Mouse (Mus musculus): Measurements from ENCODE around the gene Foxn3. TPM values are rescaled to one million over a fixed set of nuclear protein-coding genes. Genes with fewer than 3 reads are reported as not detected.

Gene Foxn3
- polyA plus RNA-seq, 1 experiment from 2014 or later: 85.9 TPM

DNA sequence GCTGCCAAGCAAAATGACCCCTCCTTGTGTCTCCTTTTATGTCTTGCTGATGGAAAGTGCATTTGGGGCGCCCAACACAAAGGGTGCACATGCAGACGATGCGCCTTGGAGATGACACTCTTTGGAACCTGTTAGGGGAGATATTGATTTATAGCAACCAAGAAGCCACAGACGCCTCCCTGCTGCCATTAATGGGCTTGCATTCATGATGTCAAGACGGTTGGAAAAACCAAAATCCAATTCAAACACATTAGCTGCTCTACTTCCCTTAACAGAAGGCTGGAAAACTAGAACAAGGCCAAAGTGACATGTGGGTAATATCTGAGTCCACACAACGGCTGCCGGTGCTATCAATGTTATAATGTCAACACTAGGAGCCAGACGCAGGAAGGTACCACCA is 314.8 kb downstream of the Foxn3 start:
- Histone ChIP-seq H3K9me3 (no peaks in the 10 kb centered on the region), H3K4me3 (no peak overlapping the region), H3K4me2 (no peak overlapping the region), H3K27ac (no peak overlapping the region), H3K36me3 (replicated peaks) (no peaks in the 10 kb centered on the region), H3K9ac (no peak overlapping the region), H3K27me3 (replicated peaks) (no peaks in the 10 kb centered on the region), H3K4me1 (peaks cover 5% of the 10 kb centered on the region)
- WGBS: 90% methylated on average over 8 of the region's 8 CpGs
- ATAC-seq (replicated peaks): no peak

DNA sequence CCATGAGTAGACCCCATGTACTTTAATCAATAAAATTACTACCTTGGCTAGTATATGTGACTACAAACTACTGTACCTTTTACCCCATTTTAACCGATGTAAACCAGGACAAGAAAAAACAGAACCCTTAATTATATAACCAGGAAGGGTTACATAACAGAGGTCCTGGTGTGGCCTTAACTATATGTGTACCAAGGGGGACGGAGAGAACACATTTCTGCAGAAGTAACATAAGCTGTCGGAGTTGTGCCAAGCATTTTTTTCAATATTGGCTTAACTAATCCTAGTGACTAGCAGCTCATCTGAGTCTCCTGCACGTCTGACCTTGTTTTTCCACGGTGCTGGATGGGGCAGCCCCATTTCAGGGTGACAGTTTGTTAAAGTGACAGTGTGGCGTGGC is 315.4 kb downstream of the Foxn3 start:
- no peaks in the 10 kb centered on the region for H3K9me3 ChIP-seq
- H3K4me2 ChIP-seq: no peak overlapping the region
- H3K27me3 ChIP-seq (replicated peaks): no peaks in the 10 kb centered on the region
- no peak for ATAC-seq (replicated peaks)
- 79% methylated on average over 6 of the region's 6 CpGs for WGBS
- no peaks in the 10 kb centered on the region for H3K36me3 ChIP-seq (replicated peaks)
- peaks cover 5% of the 10 kb centered on the region for H3K4me1 ChIP-seq
- H3K4me3 ChIP-seq: no peak overlapping the region
- H3K27ac ChIP-seq: no peak overlapping the region
- H3K9ac ChIP-seq: no peak overlapping the region

DNA sequence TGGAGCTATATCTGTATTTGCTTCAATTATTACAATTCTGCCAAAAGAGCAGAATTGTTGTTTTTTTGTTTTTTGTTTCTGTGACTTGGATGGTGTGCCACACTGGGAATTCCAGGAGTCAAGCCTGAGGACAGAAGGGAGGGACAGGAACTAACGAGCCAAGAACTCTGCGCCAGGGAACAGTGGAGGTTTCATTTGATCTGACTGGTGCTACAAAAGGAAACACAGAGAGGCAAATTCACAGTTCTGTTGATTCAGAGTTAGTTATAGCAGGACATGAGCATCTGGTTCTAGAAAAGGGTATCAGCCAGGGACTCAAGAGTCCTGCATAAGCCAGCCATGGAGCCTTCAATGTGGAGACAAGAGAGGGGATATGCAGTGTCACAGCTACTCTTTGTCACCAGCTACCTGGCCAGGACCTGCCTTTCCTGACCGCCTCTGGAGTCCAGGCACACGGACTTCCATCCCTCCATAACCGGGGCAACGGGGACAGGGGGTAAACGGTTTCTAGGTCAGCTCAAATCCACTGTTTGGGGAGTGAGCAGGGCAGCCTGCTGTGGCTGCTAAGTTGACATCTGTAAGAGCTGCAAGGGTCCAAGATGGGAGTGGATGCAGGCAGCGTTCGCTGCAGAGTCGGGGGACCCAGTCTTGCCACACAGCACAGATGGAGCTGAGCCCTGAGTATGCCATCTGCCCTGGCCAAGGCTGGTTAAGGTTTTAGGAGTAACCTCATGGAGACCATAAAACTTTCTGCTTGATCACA is 316.2 kb downstream of the Foxn3 start:
- Histone ChIP-seq H3K27me3 (replicated peaks) (no peaks in the 10 kb centered on the region), H3K36me3 (replicated peaks) (no peaks in the 10 kb centered on the region), H3K4me1 (peaks cover 5% of the 10 kb centered on the region), H3K4me2 (no peak overlapping the region), H3K9ac (no peak overlapping the region), H3K27ac (no peak overlapping the region), H3K4me3 (no peak overlapping the region), H3K9me3 (no peaks in the 10 kb centered on the region)
- 73% methylated on average over 10 of the region's 10 CpGs for WGBS
- no peak for ATAC-seq (replicated peaks)

DNA sequence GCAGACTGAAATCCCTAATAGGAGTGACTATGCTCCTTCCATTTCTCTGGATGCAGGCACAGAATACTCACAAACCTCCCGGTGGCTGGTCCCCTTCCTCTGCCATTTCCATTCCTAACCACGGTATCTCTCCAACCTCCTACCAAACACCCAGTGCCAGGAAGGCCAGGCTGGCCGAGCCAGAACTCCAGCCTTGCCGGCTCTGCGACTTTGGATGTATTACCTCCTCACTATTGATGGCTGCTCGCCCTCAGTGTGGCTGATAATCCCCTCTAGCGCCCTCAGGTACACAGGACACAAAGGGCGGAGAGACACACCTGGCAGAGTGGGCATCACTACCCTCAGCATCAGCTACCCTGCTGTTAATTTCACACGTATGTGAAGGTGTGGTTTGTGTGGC is 318.7 kb downstream of the Foxn3 start:
- H3K27me3 ChIP-seq (replicated peaks): no peaks in the 10 kb centered on the region
- no peak overlapping the region for H3K27ac ChIP-seq
- 88% methylated on average over 9 of the region's 9 CpGs for WGBS
- no peak overlapping the region for H3K4me3 ChIP-seq
- no peaks in the 10 kb centered on the region for H3K9me3 ChIP-seq
- ATAC-seq (replicated peaks): no peak
- H3K9ac ChIP-seq: no peak overlapping the region
- no peaks in the 10 kb centered on the region for H3K36me3 ChIP-seq (replicated peaks)
- no peak overlapping the region for H3K4me2 ChIP-seq
- peaks cover 16% of the 10 kb centered on the region for H3K4me1 ChIP-seq

DNA sequence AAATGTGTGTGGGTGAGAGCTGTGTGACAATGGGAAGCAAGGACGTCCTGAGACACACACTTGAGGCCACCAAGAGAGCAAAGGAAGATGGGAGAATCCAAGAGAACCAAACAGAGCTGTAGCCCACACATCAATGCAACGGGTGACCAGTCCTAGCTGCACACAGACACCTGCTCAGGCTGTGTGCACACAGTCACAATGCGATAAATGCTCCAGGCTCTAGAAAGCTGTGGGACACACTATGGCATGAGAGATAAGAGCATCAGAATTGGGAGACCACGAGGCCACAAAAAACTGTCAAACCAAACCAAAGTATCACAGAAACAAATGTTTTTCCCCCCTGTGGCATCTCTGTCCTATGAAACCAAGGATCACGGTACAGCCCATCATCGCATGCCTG is 319.1 kb downstream of the Foxn3 start:
- Histone ChIP-seq H3K36me3 (replicated peaks) (no peaks in the 10 kb centered on the region), H3K4me3 (no peak overlapping the region), H3K4me2 (no peak overlapping the region), H3K4me1 (peaks cover 20% of the 10 kb centered on the region), H3K9ac (no peak overlapping the region), H3K27me3 (replicated peaks) (no peaks in the 10 kb centered on the region), H3K27ac (no peak overlapping the region), H3K9me3 (no peaks in the 10 kb centered on the region)
- ATAC-seq (replicated peaks): no peak
- 86% methylated on average over 6 of the region's 6 CpGs for WGBS

DNA sequence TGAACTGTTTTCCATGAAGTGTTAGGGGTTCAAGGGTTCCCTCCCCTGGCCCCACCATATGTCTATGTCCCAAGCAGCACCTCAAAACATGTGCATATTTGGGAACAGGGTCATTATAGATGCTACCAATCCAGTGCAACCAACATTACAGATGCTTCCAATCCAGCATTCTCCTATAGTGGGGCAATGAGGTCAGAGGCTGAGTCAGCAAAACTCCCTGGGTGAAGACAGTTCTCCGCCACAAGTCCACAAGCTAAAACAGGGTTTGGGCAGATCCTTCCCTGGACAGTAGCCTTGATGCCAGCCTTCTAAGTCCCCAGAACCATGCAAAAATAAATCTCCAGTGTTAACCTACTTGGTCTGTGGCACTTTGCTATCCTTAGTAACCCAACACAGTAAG is 320.1 kb downstream of the Foxn3 start:
- H3K4me3 ChIP-seq: no peak overlapping the region
- H3K27ac ChIP-seq: no peak overlapping the region
- H3K9me3 ChIP-seq: no peaks in the 10 kb centered on the region
- no peak for ATAC-seq (replicated peaks)
- WGBS: 97% methylated on average over 1 of the region's 1 CpGs
- no peak overlapping the region for H3K4me2 ChIP-seq
- H3K4me1 ChIP-seq: peaks cover 25% of the 10 kb centered on the region
- no peaks in the 10 kb centered on the region for H3K36me3 ChIP-seq (replicated peaks)
- H3K27me3 ChIP-seq (replicated peaks): no peaks in the 10 kb centered on the region
- H3K9ac ChIP-seq: no peak overlapping the region

DNA sequence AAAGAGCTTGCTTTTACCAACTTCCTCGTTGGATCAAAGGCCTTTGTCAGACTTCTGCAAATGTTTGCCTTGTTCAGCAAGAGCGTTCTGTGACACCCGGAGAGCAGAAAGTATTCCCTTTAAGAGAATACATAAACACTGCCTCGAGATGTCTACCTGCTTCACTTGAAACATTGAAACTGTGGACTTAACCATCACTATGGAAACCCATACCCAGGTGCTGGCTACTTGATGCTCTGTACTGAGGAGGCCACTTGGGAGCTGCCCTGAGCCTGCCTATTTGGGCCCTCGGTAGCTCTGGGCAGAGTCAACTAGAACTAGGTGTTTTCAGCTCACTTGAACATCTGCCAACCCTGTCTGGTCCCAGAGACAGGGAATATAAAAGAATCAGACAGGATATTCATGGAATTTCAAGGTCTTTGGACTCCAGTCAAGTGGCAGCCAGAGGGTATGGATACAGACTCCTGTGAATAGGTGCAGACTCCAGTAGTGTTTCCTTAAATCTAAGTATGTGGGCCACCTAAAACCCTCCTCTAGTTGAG is 323.1 kb downstream of the Foxn3 start:
- Histone ChIP-seq H3K36me3 (replicated peaks) (no peaks in the 10 kb centered on the region), H3K27ac (peak overlapping the region; percentile 48), H3K4me1 (peaks cover 36% of the 10 kb centered on the region), H3K4me3 (no peak overlapping the region), H3K9me3 (no peaks in the 10 kb centered on the region), H3K4me2 (no peak overlapping the region), H3K9ac (no peak overlapping the region), H3K27me3 (replicated peaks) (no peaks in the 10 kb centered on the region)
- ATAC-seq (replicated peaks): 0 out of 2 replicates have a peak, but pooled peaks have one; percentile 32
- 30% methylated on average over 5 of the region's 5 CpGs for WGBS

DNA sequence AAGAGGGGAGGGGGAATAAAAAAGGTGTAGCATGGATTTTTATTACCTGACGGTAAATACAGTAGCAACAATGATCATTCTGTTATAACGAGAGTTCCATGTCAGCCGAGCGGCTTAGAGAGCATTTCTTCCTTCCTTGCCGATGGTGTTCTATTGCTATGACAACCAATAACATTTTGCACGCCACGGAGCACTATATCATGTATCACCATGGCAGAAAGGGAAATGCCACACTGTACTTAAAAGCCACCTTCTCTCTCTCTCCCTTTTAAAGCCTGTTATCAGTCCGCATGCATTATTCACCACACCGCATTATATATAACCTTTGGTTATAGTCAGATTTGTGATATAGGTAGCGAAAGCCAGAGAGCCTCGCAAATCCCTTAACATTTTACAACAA is 323.6 kb downstream of the Foxn3 start:
- Histone ChIP-seq H3K36me3 (replicated peaks) (no peaks in the 10 kb centered on the region), H3K27me3 (replicated peaks) (no peaks in the 10 kb centered on the region), H3K9me3 (no peaks in the 10 kb centered on the region), H3K4me2 (no peak overlapping the region), H3K9ac (no peak overlapping the region), H3K4me1 (peaks cover 41% of the 10 kb centered on the region), H3K27ac (peak overlapping the region; percentile 48), H3K4me3 (no peak overlapping the region)
- WGBS: 32% methylated on average over 11 of the region's 11 CpGs
- ATAC-seq (replicated peaks): peak; percentile 76

DNA sequence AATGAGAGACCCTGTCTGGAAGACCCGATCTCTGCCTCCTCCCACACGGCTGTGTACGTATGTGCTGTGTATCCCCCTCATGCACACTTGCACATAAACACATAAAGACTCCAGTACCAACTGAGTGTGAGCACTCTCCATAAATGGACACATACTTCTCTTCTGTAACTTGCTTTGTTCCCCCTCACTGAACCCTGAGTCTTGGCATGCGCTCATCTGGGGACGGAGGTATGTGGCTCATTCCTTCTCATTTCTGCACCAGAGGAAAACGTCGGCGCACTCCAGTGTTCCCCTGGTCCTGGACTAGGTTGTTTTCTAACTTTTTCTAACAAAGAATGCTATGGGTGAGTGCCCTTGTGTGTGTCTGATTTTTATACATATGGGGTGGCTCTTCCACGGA is 325.9 kb downstream of the Foxn3 start:
- ATAC-seq (replicated peaks): no peak
- Histone ChIP-seq H3K4me1 (peaks cover 51% of the 10 kb centered on the region), H3K27ac (no peak overlapping the region), H3K36me3 (replicated peaks) (no peaks in the 10 kb centered on the region), H3K27me3 (replicated peaks) (no peaks in the 10 kb centered on the region), H3K4me2 (no peak overlapping the region), H3K9me3 (no peaks in the 10 kb centered on the region), H3K4me3 (no peak overlapping the region), H3K9ac (no peak overlapping the region)
- WGBS: 89% methylated on average over 9 of the region's 9 CpGs

DNA sequence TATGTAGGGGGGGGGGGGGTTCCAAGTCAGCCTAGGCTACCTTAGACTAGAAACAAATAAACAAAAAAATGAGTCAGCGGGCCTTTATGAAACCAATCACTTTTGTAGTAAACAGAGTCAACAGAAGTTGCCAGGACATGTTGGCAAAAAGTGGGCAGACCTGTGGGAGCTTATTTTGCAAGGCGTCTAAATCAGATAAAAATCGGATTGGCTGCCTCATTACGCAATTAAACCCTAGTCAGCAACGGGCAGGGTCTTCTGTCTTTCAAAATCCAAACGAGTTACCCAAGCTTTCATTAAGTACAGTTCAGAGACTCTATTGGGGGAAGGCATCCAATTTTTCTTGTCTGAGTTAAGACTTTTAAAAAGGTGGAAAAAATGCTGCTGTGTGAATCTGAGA is 329.0 kb downstream of the Foxn3 start:
- no peaks in the 10 kb centered on the region for H3K36me3 ChIP-seq (replicated peaks)
- H3K27me3 ChIP-seq (replicated peaks): no peaks in the 10 kb centered on the region
- no peak for ATAC-seq (replicated peaks)
- H3K4me1 ChIP-seq: peaks cover 62% of the 10 kb centered on the region
- no peak overlapping the region for H3K27ac ChIP-seq
- H3K4me2 ChIP-seq: no peak overlapping the region
- 52% methylated on average over 6 of the region's 6 CpGs for WGBS
- H3K9ac ChIP-seq: no peak overlapping the region
- no peaks in the 10 kb centered on the region for H3K9me3 ChIP-seq
- H3K4me3 ChIP-seq: no peak overlapping the region

DNA sequence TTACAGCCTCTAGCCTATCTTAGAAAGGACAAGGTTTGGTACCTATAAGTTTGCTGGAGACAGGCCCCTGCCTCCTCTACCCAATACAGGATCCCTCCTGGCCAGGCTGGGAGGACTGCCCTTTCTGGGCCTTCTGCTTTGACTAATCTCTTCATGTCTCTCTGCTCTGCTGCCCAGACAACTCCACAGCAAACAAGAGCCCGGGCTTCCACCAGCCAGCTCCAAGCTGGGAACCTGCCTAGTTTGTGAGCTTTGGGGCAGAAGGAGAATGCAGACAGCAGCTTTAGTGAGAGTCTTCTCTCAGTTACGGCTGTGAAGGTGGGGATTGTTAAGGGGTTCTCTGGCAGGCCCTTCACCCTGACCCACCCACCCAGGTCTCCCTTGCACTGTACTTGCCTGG is 330.0 kb downstream of the Foxn3 start:
- peaks cover 56% of the 10 kb centered on the region for H3K4me1 ChIP-seq
- no peak overlapping the region for H3K9ac ChIP-seq
- no peaks in the 10 kb centered on the region for H3K27me3 ChIP-seq (replicated peaks)
- no peaks in the 10 kb centered on the region for H3K9me3 ChIP-seq
- no peak overlapping the region for H3K4me2 ChIP-seq
- 39% methylated on average over 2 of the region's 2 CpGs for WGBS
- no peak overlapping the region for H3K4me3 ChIP-seq
- no peak overlapping the region for H3K27ac ChIP-seq
- H3K36me3 ChIP-seq (replicated peaks): no peaks in the 10 kb centered on the region
- ATAC-seq (replicated peaks): no peak

DNA sequence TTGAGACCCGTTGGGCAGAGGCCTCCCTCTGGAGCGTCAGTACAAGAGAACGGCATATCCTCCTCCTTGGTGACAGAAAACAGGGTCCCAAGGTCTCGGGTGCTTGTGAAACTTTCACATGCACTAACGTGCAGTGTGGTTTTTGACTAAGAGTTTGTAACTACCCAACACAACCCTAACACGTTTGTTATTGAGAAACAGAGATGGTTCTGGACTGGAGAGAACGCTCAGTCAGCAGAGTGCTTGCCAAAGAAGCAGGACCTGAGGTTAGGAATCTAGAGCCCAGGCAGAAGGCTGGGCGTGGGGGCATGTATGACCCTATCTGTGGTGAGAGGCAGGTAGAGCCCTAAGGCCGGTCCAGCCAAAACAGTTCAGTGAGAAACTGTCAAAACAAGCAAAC is 330.9 kb downstream of the Foxn3 start:
- no peak overlapping the region for H3K27ac ChIP-seq
- no peak overlapping the region for H3K4me2 ChIP-seq
- 77% methylated on average over 9 of the region's 9 CpGs for WGBS
- H3K36me3 ChIP-seq (replicated peaks): no peaks in the 10 kb centered on the region
- no peaks in the 10 kb centered on the region for H3K9me3 ChIP-seq
- no peaks in the 10 kb centered on the region for H3K27me3 ChIP-seq (replicated peaks)
- H3K4me1 ChIP-seq: peaks cover 60% of the 10 kb centered on the region
- no peak for ATAC-seq (replicated peaks)
- H3K9ac ChIP-seq: no peak overlapping the region
- no peak overlapping the region for H3K4me3 ChIP-seq

DNA sequence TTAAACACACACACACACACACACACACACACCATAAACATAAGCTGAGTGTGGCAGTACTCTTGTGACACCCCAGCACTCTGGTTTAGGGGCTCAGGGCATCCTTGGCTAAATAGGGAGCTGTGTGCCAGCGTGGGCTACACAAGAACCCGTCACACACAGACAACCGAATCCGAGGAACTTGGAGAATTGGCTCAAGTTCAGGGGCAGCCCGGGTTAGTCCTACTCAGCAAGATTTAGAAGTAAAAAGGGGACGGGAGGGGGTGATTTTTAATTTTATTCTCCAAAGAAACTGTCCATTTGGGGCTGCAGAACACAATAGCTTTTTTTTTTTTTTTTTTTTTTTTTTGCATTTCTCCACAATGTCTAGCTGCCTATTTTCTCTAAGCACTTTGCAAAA is 332.1 kb downstream of the Foxn3 start:
- WGBS: 44% methylated on average over 6 of the region's 6 CpGs
- H3K4me2 ChIP-seq: no peak overlapping the region
- no peak for ATAC-seq (replicated peaks)
- H3K4me1 ChIP-seq: peaks cover 58% of the 10 kb centered on the region
- H3K27ac ChIP-seq: no peak overlapping the region
- H3K9ac ChIP-seq: no peak overlapping the region
- H3K27me3 ChIP-seq (replicated peaks): no peaks in the 10 kb centered on the region
- no peak overlapping the region for H3K4me3 ChIP-seq
- no peaks in the 10 kb centered on the region for H3K9me3 ChIP-seq
- no peaks in the 10 kb centered on the region for H3K36me3 ChIP-seq (replicated peaks)
